Mouse (Mus musculus): ENCODE measurements around the gene Hcfc1r1. TPM values are rescaled to one million over a fixed set of nuclear protein-coding genes. Genes with fewer than 3 reads are reported as not detected.

The Hcfc1r1 gene
- polyA plus RNA-seq, 2 experiments from 2014 or later, result 62.9 to 71.5 TPM

DNA sequence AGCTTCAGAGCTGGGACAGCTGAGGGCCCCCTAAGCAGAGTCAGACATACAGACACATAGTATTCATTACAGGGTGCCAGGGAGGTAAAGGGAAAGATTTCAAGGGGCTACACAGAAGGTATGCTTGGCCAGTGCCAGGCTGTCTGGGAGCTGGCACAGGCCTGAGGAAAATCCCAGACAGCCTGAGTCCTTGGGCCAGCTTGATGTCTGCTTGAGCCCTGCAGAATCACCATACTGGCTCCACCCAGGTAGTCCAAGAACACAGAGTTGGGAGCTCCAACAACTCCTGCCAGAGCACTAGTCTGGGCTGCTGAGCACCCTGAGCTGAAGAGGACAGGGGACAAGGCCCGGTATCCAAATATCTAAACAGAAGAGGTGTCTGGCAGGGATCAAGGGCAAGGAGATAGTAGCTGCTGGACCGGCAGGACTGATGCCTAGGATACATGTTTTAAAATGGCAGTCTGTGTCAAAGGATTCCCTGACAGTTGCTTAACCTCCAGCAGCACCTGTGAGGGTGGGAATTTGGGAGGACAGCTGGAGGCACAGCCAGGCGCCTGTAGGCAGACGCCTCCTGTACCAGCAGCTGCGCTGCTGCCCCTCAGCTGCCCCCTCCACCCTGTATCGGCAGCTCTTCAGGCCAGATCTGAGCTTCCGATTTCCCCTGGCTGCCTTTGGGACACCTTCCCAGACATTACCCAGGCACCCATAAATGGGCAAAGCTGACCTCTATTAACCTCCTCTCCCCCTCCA lies 49.2 kb downstream of the Hcfc1r1 start, which contains the start of gene 1520401A03Rik:
Gene 1520401A03Rik, minus strand, starts transcription at position 408 of the 750 bp plus-strand sequence.
- ATAC-seq, result no peak

Other genes with a start within 250 kb of the Hcfc1r1 start
- gene Vmn2r117, start 193.9 kb upstream of the Hcfc1r1 start, polyA plus RNA-seq (2017; shearing (Covaris generic)), result not detected
- 1 to 10 TPM; 4.3 to 4.9 TPM for gene Zfp213, start 109.4 kb upstream of the Hcfc1r1 start, polyA plus RNA-seq (2017; shearing (Covaris generic))
- gene Zfp13, start 74.1 kb upstream of the Hcfc1r1 start, polyA plus RNA-seq (2017; shearing (Covaris generic)), result not detected
- gene Zscan10, start 72.7 kb upstream of the Hcfc1r1 start, polyA plus RNA-seq (2017; shearing (Covaris generic)), result 1 to 10 TPM; 1.3 to 3.4 TPM
- gene Mmp25, start 28.3 kb upstream of the Hcfc1r1 start, polyA plus RNA-seq (2017; shearing (Covaris generic)), result 1 to 10 TPM; 1.0 to 2.0 TPM
- under 1 TPM in 1 of 2 experiments, not detected in 1; 0.49 TPM for gene Bicdl2, start 13.1 kb upstream of the Hcfc1r1 start, polyA plus RNA-seq (2017; shearing (Covaris generic))
- gene Thoc6, start 286 bp downstream of the Hcfc1r1 start, polyA plus RNA-seq (2017; shearing (Covaris generic)), result 10 to 100 TPM; 35.6 to 37.7 TPM
- 1 to 10 TPM; 5.6 to 6.5 TPM for gene Tnfrsf12a, start 3.9 kb downstream of the Hcfc1r1 start, polyA plus RNA-seq (2017; shearing (Covaris generic))
- gene Cldn6, start 5.7 kb downstream of the Hcfc1r1 start, polyA plus RNA-seq (2017; shearing (Covaris generic)), result not detected
- gene Cldn9, start 10.4 kb downstream of the Hcfc1r1 start, polyA plus RNA-seq (2017; shearing (Covaris generic)), result not detected
- not detected for gene 1520401A03Rik, start 49.2 kb downstream of the Hcfc1r1 start, polyA plus RNA-seq (2017; shearing (Covaris generic))
- 10 to 100 TPM; 12.2 to 13.0 TPM for gene Pkmyt1, start 52.7 kb downstream of the Hcfc1r1 start, polyA plus RNA-seq (2017; shearing (Covaris generic))
- 1 to 10 TPM in 1 of 2 experiments, under 1 TPM in 1; 0.91 to 2.7 TPM for gene Paqr4, start 67.3 kb downstream of the Hcfc1r1 start, polyA plus RNA-seq (2017; shearing (Covaris generic))
- gene Kremen2, start 72.2 kb downstream of the Hcfc1r1 start, polyA plus RNA-seq (2017; shearing (Covaris generic)), result 1 to 10 TPM in 1 of 2 experiments, under 1 TPM in 1; 0.71 to 1.2 TPM
- 10 to 100 TPM; 13.2 to 13.3 TPM for gene Flywch1, start 98.0 kb downstream of the Hcfc1r1 start, polyA plus RNA-seq (2017; shearing (Covaris generic))
- gene Flywch2, start 112.5 kb downstream of the Hcfc1r1 start, polyA plus RNA-seq (2017; shearing (Covaris generic)), result 1 to 10 TPM; 2.2 to 3.2 TPM
- 100 to 1,000 TPM; 234 to 326 TPM for gene Srrm2, start 116.9 kb downstream of the Hcfc1r1 start, polyA plus RNA-seq (2017; shearing (Covaris generic))
- 100 to 1,000 TPM; 686 to 746 TPM for gene Elob, start 155.5 kb downstream of the Hcfc1r1 start, polyA plus RNA-seq (2017; shearing (Covaris generic))
- gene Prss33, start 162.5 kb downstream of the Hcfc1r1 start, polyA plus RNA-seq (2017; shearing (Covaris generic)), result 1 to 10 TPM; 1.1 to 2.4 TPM
- gene Prss32, start 170.3 kb downstream of the Hcfc1r1 start, polyA plus RNA-seq (2017; shearing (Covaris generic)), result 1 to 10 TPM in 1 of 2 experiments, not detected in 1; 2.6 TPM
- gene Prss41, start 170.6 kb downstream of the Hcfc1r1 start, polyA plus RNA-seq (2017; shearing (Covaris generic)), result 10 to 100 TPM in 1 of 2 experiments, 1 to 10 TPM in 1; 6.4 to 10.5 TPM
- not detected for gene Prss21, start 194.5 kb downstream of the Hcfc1r1 start, polyA plus RNA-seq (2017; shearing (Covaris generic))
- not detected for gene Dcpp1, start 207.3 kb downstream of the Hcfc1r1 start, polyA plus RNA-seq (2017; shearing (Covaris generic))
- not detected for gene Dcpp2, start 207.3 kb downstream of the Hcfc1r1 start, polyA plus RNA-seq (2017; shearing (Covaris generic))
- gene Dcpp3, start 243.9 kb downstream of the Hcfc1r1 start, polyA plus RNA-seq (2017; shearing (Covaris generic)), result not detected

All from activated CD4-positive, CD25-positive, alpha-beta regulatory T cell, adult 4 months (primary cell).